Mouse (Mus musculus) small intestine, adult 2 months (tissue): ENCODE measurements around the gene Rasal1. TPM values are rescaled to one million over a fixed set of nuclear protein-coding genes. Genes with fewer than 3 reads are reported as not detected.

ENCODE experiments used
- H3K27ac ChIP-seq: fragments of 200-500 bp; 2 replicates; pipeline ENCODE4 v1.5.1; 2012; ENCODE audit warnings: low read depth, low read length, control low read depth, inconsistent platforms; ENCODE audit not compliant: insufficient read depth
- H3K27me3 ChIP-seq: fragments of 200-500 bp; 2 replicates; pipeline ENCODE4 v1.6.1; 2012; ENCODE audit warnings: mild to moderate bottlenecking, moderate library complexity, low read length, inconsistent platforms; ENCODE audit not compliant: control insufficient read depth, insufficient read depth
- H3K36me3 ChIP-seq: fragments of 200-500 bp; 2 replicates; pipeline ENCODE4 v1.6.1; 2012; ENCODE audit warnings: mild to moderate bottlenecking, low read length, control low read depth, inconsistent platforms; ENCODE audit not compliant: control insufficient read depth, insufficient read depth
- H3K4me1 ChIP-seq: fragments of 200-500 bp; 2 replicates; pipeline ENCODE4 v1.6.1; 2012; ENCODE audit warnings: low read length, inconsistent platforms, mixed read lengths; ENCODE audit not compliant: control insufficient read depth, insufficient read depth, insufficient read length
- H3K4me3 ChIP-seq: fragments of 200-500 bp; 2 replicates; pipeline ENCODE4 v1.5.1; 2012; ENCODE audit warnings: low read depth, mild to moderate bottlenecking, control low read depth, inconsistent platforms, low read length, moderate library complexity
- CTCF ChIP-seq: fragments of 200-500 bp; IDR thresholded peaks from 2 replicates; pipeline ENCODE4 v1.5.1; 2012; ENCODE audit warnings: low read depth, mild to moderate bottlenecking, control low read depth, inconsistent platforms, low read length, moderate library complexity, mixed read lengths; ENCODE audit not compliant: insufficient replicate concordance, insufficient read length; ENCODE audit errors: extremely low read depth
- POLR2A ChIP-seq: fragments of 200-500 bp; IDR thresholded peaks from 2 replicates; pipeline ENCODE4 v1.6.1; 2012; ENCODE audit warnings: low read depth, mild to moderate bottlenecking, control low read depth, inconsistent platforms, low read length, moderate library complexity
- WGBS: fragments of 180-500 bp; shearing (Covaris S2); methylation state at CpG from one replicate; pipeline ENCODE4 v1.1.7; 2018; 5-methylcytosine and 5-hydroxymethylcytosine counted together
- polyA plus RNA-seq: library from polyadenylated mRNA; depleted of rRNA; stranded (reverse); fragments of >200 nt; gene quantifications from 2 replicates; pipeline ENCODE4 v1.2.3, GENCODE M21; 2012; rRNA removed

Gene Rasal1
- polyA plus RNA-seq, 1 experiment = 1.7 TPM

GRCm38 (mm10) chr5:120721005-120721404, 72.4 kb downstream of the Rasal1 start:
- Histone ChIP-seq H3K4me1 (no peaks in the 10 kb centered on the region), H3K27ac (no peak overlapping the region), H3K4me3 (no peak overlapping the region), H3K27me3 (no peaks in the 10 kb centered on the region), H3K36me3 (no peaks in the 10 kb centered on the region)
- 49% methylated on average over 7 of the region's 7 CpGs for WGBS
- TF ChIP-seq POLR2A = no peak
- no peak for TF ChIP-seq CTCF

- Histone ChIP-seq H3K4me1 (no peaks in the 10 kb centered on the region), H3K27me3 (no peaks in the 10 kb centered on the region), H3K4me3 (no peak overlapping the region), H3K27ac (no peak overlapping the region), H3K36me3 (no peaks in the 10 kb centered on the region)
- WGBS = 49% methylated on average over 12 of the region's 12 CpGs
- TF ChIP-seq CTCF = no peak
- no peak for TF ChIP-seq POLR2A
These were observed 77.3 kb downstream of the Rasal1 start for GRCm38 (mm10) chr5:120725811-120726455.

Other genes starting within 250 kb of the Rasal1 start
- 0.38 TPM in 2 replicates for gene Lhx5, start 217.1 kb upstream of the Rasal1 start, polyA plus RNA-seq
- gene Sdsl, start 176.0 kb upstream of the Rasal1 start, polyA plus RNA-seq = 27.3 and 46.4 TPM in 2 replicates
- gene Sds, start 172.3 kb upstream of the Rasal1 start, polyA plus RNA-seq = not detected in 2 replicates
- 19.9 and 24.3 TPM in 2 replicates for gene Plbd2, start 145.2 kb upstream of the Rasal1 start, polyA plus RNA-seq
- gene Slc8b1, start 137.6 kb upstream of the Rasal1 start, polyA plus RNA-seq = 8.0 and 12.1 TPM in 2 replicates
- 48.5 and 115 TPM in 2 replicates for gene Tpcn1, start 60.1 kb upstream of the Rasal1 start, polyA plus RNA-seq
- gene Iqcd, start 59.8 kb upstream of the Rasal1 start, polyA plus RNA-seq = 0.15 and 0.25 TPM in 2 replicates
- 6.9 and 12.1 TPM in 2 replicates for gene Rita1, start 36.2 kb upstream of the Rasal1 start, polyA plus RNA-seq
- 23.1 and 44.6 TPM in 2 replicates for gene Ddx54, start 36.1 kb upstream of the Rasal1 start, polyA plus RNA-seq
- not detected in 2 replicates for gene Cfap73, start 14.6 kb upstream of the Rasal1 start, polyA plus RNA-seq
- gene Dtx1, start 63.1 kb downstream of the Rasal1 start, polyA plus RNA-seq = 18.1 and 31.1 TPM in 2 replicates
- gene Oas2, start 101.0 kb downstream of the Rasal1 start, polyA plus RNA-seq = 2.9 and 7.4 TPM in 2 replicates
- gene Oas3, start 128.8 kb downstream of the Rasal1 start, polyA plus RNA-seq = 9.6 and 94.5 TPM in 2 replicates
- 0.09 and 3.6 TPM in 2 replicates for gene Oas1e, start 146.7 kb downstream of the Rasal1 start, polyA plus RNA-seq
- gene Oas1c, start 163.7 kb downstream of the Rasal1 start, polyA plus RNA-seq = 1.2 and 1.4 TPM in 2 replicates
- 0.19 TPM in 1 of 2 replicates, not detected in the other for gene Oas1f, start 198.6 kb downstream of the Rasal1 start, polyA plus RNA-seq
- not detected in 2 replicates for gene Oas1h, start 212.6 kb downstream of the Rasal1 start, polyA plus RNA-seq
- 6.7 and 30.1 TPM in 2 replicates for gene Oas1g, start 238.8 kb downstream of the Rasal1 start, polyA plus RNA-seq